Mouse (Mus musculus) kidney, postnatal 0 days (tissue): ENCODE measurements around the gene Uggt1. TPM values are rescaled to one million over a fixed set of nuclear protein-coding genes. Genes with fewer than 3 reads are reported as not detected.

ENCODE experiments used
- ATAC-seq: fragments of 200-750 bp; cut with Nextera tagmentation; replicated peaks from 2 replicates; pipeline ENCODE4 v1.8.0; 2017; ENCODE audit warnings: low read depth, moderate number of reproducible peaks, moderate TSS enrichment, moderate library complexity; ENCODE audit not compliant: low FRiP score
- DNase-seq: peaks from one replicate; pipeline ENCODE4 v3.0.0-alpha.2; 2016; ENCODE audit warnings: low spot score
- H3K27ac ChIP-seq: fragments of 300-500 bp; sonication (generic); 2 replicates; pipeline ENCODE4 v1.5.1; 2014; ENCODE audit warnings: mild to moderate bottlenecking
- H3K27me3 ChIP-seq: fragments of 300-500 bp; sonication (generic); 2 replicates; pipeline ENCODE4 v1.6.1; 2014; ENCODE audit warnings: low read length, mixed read lengths; ENCODE audit not compliant: insufficient read depth
- H3K36me3 ChIP-seq: fragments of 300-500 bp; sonication (generic); 2 replicates; pipeline ENCODE4 v1.6.1; 2014; ENCODE audit warnings: low read length, mixed read lengths; ENCODE audit not compliant: insufficient read depth
- H3K4me1 ChIP-seq: fragments of 300-500 bp; sonication (generic); replicated peaks from 2 replicates; pipeline ENCODE4 v1.6.1; 2014; ENCODE audit warnings: antibody characterized with exemption, low read length, mixed read lengths; ENCODE audit not compliant: insufficient read depth
- H3K4me2 ChIP-seq: fragments of 300-500 bp; sonication (generic); 2 replicates; pipeline ENCODE4 v1.6.1; 2014; ENCODE audit warnings: mild to moderate bottlenecking, low read length, moderate library complexity, mixed read lengths
- H3K4me3 ChIP-seq: fragments of 300-500 bp; sonication (generic); replicated peaks from 2 replicates; pipeline ENCODE4 v1.5.1; 2014; ENCODE audit warnings: low read depth, low read length
- H3K9ac ChIP-seq: fragments of 300-500 bp; sonication (generic); 2 replicates; pipeline ENCODE4 v1.6.1; 2014; ENCODE audit warnings: low read depth, low read length
- H3K9me3 ChIP-seq: fragments of 300-500 bp; sonication (generic); replicated peaks from 2 replicates; pipeline ENCODE4 v1.6.1; 2016; ENCODE audit warnings: low read length, inconsistent platforms, mixed read lengths
- CTCF ChIP-seq: IDR thresholded peaks from 2 replicates; pipeline ENCODE4 v1.5.1; 2016; ENCODE audit warnings: antibody characterized with exemption, low read depth, mild to moderate bottlenecking, moderate library complexity
- WGBS: fragments of 180-500 bp; shearing (Covaris S2); extraction: QIAGEN DNeasy Blood & Tissue Kit; methylation state at CpG from one replicate; pipeline ENCODE4 v1.1.7; 2014; 5-methylcytosine and 5-hydroxymethylcytosine counted together
- polyA plus RNA-seq: library from polyadenylated mRNA; unstranded; fragments of >200 nt; fragmentation: Nextera tagmentation; extraction: Ambion mirVana; gene quantifications from 2 replicates; pipeline ENCODE4 v1.2.1, GENCODE M21; 2015

The Uggt1 gene
- polyA plus RNA-seq, 1 experiment from 2014 or later = 41.2 TPM

DNA sequence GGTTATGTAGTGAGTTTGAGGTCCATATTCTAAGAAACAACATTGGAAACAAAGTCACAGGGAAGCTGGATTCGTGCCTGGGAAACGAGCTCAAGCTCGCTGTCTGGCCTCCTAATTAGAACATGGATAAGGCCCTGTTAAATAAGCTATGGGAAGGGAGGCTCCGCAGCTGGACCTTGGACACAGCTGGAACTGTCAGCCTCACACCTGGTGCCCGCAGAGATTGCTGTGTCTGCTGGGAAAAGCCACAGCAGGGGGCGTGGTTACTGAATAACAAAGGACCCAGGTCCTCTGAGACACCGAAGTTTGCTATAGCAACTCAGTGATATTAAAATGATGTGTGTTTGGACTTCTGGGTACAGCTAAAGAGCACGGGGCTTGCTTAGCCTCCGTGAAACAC, 6.9 kb upstream of the Uggt1 start:
- Histone ChIP-seq H3K36me3 (no peaks in the 10 kb centered on the region), H3K27ac (no peak overlapping the region), H3K4me2 (no peak overlapping the region), H3K9ac (no peak overlapping the region), H3K4me3 (no peak overlapping the region), H3K27me3 (no peaks in the 10 kb centered on the region), H3K4me1 (0 out of 2 replicates have a peak, but pooled peaks cover 2% of the 10 kb centered on the region), H3K9me3 (no peaks in the 10 kb centered on the region)
- WGBS = 18% methylated on average over 9 of the region's 9 CpGs
- no peak for ATAC-seq
- DNase-seq = no peak
- no peak for TF ChIP-seq CTCF

DNA sequence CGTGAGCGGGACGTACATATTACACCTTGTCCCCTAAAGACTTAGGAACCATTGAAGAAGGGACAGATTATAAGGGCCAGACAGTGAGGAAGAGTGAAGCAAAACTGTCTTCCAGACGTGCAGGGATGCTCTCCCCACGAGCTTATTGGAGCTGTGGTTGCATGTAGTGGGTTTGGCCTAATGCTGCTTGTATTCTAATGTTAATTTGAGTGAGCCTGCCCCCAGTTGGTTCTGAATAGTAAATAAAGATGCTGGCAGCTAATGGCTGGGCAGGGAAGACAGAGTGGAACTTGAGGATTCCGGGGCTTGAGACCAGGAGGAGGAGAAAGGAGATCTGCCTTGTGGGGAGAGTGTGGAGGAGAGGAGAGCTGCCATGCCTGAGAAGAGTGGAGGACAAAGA, 2.2 kb upstream of the Uggt1 start:
- Histone ChIP-seq H3K9me3 (no peaks in the 10 kb centered on the region), H3K4me2 (no peak overlapping the region), H3K9ac (no peak overlapping the region), H3K27me3 (no peaks in the 10 kb centered on the region), H3K36me3 (no peaks in the 10 kb centered on the region), H3K27ac (no peak overlapping the region), H3K4me3 (no peak overlapping the region), H3K4me1 (no peaks in the 10 kb centered on the region)
- WGBS = 51% methylated on average over 6 of the region's 6 CpGs
- DNase-seq (no peak), ATAC-seq (no peak)
- TF ChIP-seq CTCF = no peak

DNA sequence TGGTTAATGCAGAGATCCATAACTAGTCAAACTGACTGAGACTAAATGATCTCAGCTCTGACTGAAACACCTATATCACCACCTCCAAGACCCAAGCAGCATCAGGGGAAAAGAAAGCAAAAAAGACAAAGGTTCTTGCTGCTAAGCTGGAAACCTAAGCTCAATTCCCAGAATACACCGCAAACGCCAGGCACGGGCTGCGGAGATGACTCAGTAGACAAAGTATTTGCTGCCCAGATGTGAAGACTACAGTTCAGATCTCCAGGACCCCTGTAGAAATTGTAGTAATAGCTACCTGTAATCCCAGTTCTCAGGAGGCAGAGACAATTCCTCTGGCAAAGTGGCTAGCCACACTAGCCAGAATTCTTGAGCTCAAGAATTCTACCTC, 302 bp upstream of the Uggt1 start:
- DNase-seq (no peak), ATAC-seq (no peak)
- WGBS = 85% methylated on average over 4 of the region's 4 CpGs
- H3K4me1 ChIP-seq = no peaks in the 10 kb centered on the region
- no peaks in the 10 kb centered on the region for H3K36me3 ChIP-seq
- no peak overlapping the region for H3K4me3 ChIP-seq
- no peak for TF ChIP-seq CTCF
- H3K27ac ChIP-seq = no peak overlapping the region
- no peaks in the 10 kb centered on the region for H3K27me3 ChIP-seq
- H3K9ac ChIP-seq = no peak overlapping the region
- no peaks in the 10 kb centered on the region for H3K9me3 ChIP-seq
- peak overlapping the region; percentile 89; the same call in 1 of the 2 replicates for H3K4me2 ChIP-seq

DNA sequence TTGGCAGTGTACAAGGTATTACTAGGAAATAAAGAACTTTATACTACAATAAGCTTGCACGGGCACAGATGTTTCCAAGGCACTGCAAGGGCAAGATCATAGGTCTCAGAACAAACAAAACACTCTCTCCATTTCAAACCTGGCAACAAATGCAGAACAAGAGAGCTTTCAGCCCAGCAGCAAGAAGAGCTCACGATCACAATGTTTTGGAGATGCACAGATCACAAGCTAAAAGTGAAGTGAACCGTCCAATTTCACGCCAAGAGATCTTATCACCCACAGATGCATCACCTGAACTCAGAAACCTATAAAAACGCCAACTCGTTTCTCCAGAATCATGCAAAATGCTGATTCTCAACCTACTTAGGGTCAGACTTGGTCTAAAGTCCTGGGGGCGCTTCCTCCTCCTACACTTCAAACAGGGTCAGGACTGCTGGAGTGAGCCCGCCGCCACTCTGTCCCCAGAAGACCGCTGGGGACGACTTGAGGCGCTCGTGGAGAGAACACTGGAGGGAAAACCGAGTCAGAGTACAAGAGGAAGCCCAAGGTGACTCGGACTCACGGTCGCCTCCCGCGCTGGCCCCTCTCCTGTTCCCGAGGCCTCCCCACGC, 968 bp downstream of the Uggt1 start:
- peak; percentile 60 for ATAC-seq
- Histone ChIP-seq H3K9ac (peak overlapping the region; percentile 89), H3K4me3 (peak overlapping the region; percentile 96), H3K9me3 (no peaks in the 10 kb centered on the region), H3K27ac (peak overlapping the region; percentile 86), H3K4me1 (no peaks in the 10 kb centered on the region), H3K36me3 (no peaks in the 10 kb centered on the region), H3K27me3 (no peaks in the 10 kb centered on the region), H3K4me2 (peak overlapping the region; percentile 89)
- TF ChIP-seq CTCF = no peak
- DNase-seq = peak; percentile 34
- under 1% methylated on average over 21 of the region's 21 CpGs for WGBS

DNA sequence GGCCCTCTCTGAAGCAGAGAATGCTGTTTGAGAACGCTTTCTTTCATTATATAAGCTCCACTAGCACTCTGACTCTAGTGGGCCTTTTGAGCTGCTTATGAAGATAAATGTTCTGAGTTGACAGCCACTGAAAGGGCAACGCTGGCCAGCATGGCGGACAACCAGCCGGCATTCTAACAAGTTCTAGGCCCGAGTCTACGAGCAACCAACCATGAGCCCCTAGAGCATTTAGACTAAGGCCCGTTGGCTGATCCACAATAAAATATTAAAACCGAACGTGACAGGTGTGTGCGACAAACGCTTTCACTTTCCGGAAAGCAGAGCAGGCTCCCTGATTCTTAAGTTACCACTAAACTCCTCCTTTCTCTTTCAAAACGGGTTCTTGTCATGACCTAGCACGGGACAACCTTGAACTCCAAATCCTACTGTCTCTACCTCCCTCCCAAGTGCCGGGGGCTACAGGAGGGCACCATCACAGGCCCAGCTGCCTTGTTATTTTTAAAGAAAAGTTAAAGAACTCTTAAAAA, 2.6 kb downstream of the Uggt1 start:
- Histone ChIP-seq H3K27ac (no peak overlapping the region), H3K36me3 (no peaks in the 10 kb centered on the region), H3K4me2 (no peak overlapping the region), H3K4me3 (no peak overlapping the region), H3K9me3 (no peaks in the 10 kb centered on the region), H3K9ac (no peak overlapping the region), H3K4me1 (no peaks in the 10 kb centered on the region), H3K27me3 (no peaks in the 10 kb centered on the region)
- TF ChIP-seq CTCF = no peak
- no peak for DNase-seq
- no peak for ATAC-seq
- WGBS = 60% methylated on average over 15 of the region's 15 CpGs

DNA sequence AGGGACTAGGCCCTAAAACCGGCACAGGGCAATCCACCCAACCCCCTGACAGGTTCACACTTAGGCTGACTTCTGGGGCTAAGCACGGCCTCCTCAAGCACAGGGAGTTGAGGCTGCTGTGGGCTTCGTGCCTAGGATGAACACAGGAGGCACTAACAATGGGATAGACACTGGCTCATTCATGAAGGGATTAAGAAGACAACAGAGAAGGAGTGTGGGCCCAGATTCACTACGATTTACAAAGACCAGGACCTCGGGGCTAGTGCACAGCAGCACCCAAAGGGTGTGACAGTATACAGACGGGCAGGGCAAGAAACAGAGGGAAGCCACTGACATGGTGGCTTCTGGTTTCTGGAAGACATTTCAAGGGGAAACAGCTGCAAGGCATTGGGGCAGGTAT, 4.3 kb downstream of the Uggt1 start:
- no peaks in the 10 kb centered on the region for H3K4me1 ChIP-seq
- no peaks in the 10 kb centered on the region for H3K36me3 ChIP-seq
- no peak overlapping the region for H3K27ac ChIP-seq
- no peak for TF ChIP-seq CTCF
- ATAC-seq (no peak), DNase-seq (no peak)
- H3K4me3 ChIP-seq = no peak overlapping the region
- H3K9ac ChIP-seq = no peak overlapping the region
- H3K27me3 ChIP-seq = no peaks in the 10 kb centered on the region
- 85% methylated on average over 6 of the region's 6 CpGs for WGBS
- no peaks in the 10 kb centered on the region for H3K9me3 ChIP-seq
- H3K4me2 ChIP-seq = no peak overlapping the region

DNA sequence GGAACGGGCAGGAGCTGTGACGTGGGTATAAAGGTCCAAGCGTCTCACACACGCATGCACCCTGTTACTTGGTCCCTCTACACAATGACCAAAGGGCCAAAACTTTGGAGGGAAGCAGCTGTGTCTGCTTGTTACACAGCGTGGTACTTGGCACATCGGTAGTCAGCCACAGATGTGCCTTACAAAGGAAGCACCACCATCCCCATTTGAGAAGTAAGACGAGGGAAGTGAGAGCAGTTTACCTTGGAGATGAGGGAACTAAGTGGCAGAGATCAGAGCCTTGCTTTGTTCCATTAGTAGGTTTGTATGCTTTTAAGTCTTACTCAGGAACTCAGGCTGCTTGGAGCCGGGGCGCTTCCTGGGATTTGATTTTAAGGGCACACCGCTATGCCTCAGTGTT, 5.1 kb downstream of the Uggt1 start:
- 93% methylated on average over 10 of the region's 10 CpGs for WGBS
- no peaks in the 10 kb centered on the region for H3K27me3 ChIP-seq
- peaks cover 3% of the 10 kb centered on the region; the same call in 1 of the 2 replicates for H3K36me3 ChIP-seq
- no peak for ATAC-seq
- H3K27ac ChIP-seq = no peak overlapping the region
- no peaks in the 10 kb centered on the region for H3K4me1 ChIP-seq
- H3K9ac ChIP-seq = no peak overlapping the region
- DNase-seq = no peak
- TF ChIP-seq CTCF = no peak
- H3K4me2 ChIP-seq = no peak overlapping the region
- H3K4me3 ChIP-seq = no peak overlapping the region
- H3K9me3 ChIP-seq = no peaks in the 10 kb centered on the region
